Mouse (Mus musculus) liver, embryonic 14.5 days (tissue): Measurements from ENCODE around the gene Rasa4.
A peak's percentile ranks its signal among the peaks of the same experiment; 100 is the strongest.

Experiments used
- CTCF ChIP-seq: IDR thresholded peaks from 2 replicates; pipeline ENCODE4 v1.5.1; 2016; ENCODE audit warnings: antibody characterized with exemption, low read depth, control low read depth
- EP300 ChIP-seq: IDR thresholded peaks from 2 replicates; pipeline ENCODE4 v1.6.1; 2016; ENCODE audit warnings: antibody characterized with exemption, low read depth

GRCm38 (mm10) chr5:136045408-136045807 lies 38.3 kb upstream of the Rasa4 start:
- TF ChIP-seq CTCF (peak; percentile 54), EP300 (no peak)
